Mouse (Mus musculus): ENCODE results near the gene Gnai3.

GRCm38 (mm10) chr3:108154656-108155055 lies 8.7 kb upstream of the Gnai3 start, which contains the start of gene Gpr61:
- TF ChIP-seq CTCF (IDR thresholded peaks at IDR 0.05; ENCODE audit: control insufficient read depth, insufficient read depth, insufficient read length) (no peak), MYOD1 (IDR thresholded peaks at IDR 0.05; ENCODE audit: control insufficient read depth, insufficient read length, low read depth) (no peak), FOSL1 (IDR thresholded peaks at IDR 0.05; ENCODE audit: insufficient read depth, low read length, poor library complexity, severe bottlenecking) (no peak), MAX (IDR thresholded peaks at IDR 0.05) (no peak)
